Mouse (Mus musculus) testis, adult 2 months (tissue): ENCODE results near the gene Rpl4. TPM values are rescaled to one million over a fixed set of nuclear protein-coding genes. Genes with fewer than 3 reads are reported as not detected.

ENCODE experiments used
- H3K27ac ChIP-seq: fragments of 200-500 bp; 2 replicates; pipeline ENCODE4 v1.5.1; 2012; ENCODE audit warnings: low read depth, low read length; ENCODE audit not compliant: control insufficient read depth, insufficient read depth
- H3K27me3 ChIP-seq: fragments of 200-500 bp; 2 replicates; pipeline ENCODE4 v1.6.1; 2012; ENCODE audit warnings: mild to moderate bottlenecking, low read length, moderate library complexity; ENCODE audit not compliant: control insufficient read depth, insufficient read depth
- H3K36me3 ChIP-seq: fragments of 200-500 bp; 2 replicates; pipeline ENCODE4 v1.6.1; 2012; ENCODE audit warnings: mild to moderate bottlenecking, low read length; ENCODE audit not compliant: control insufficient read depth, insufficient read depth
- H3K4me1 ChIP-seq: fragments of 200-500 bp; 2 replicates; pipeline ENCODE4 v1.6.1; 2012; ENCODE audit warnings: low read length; ENCODE audit not compliant: control insufficient read depth, insufficient read depth
- H3K4me3 ChIP-seq: fragments of 200-500 bp; 2 replicates; pipeline ENCODE4 v1.5.1; 2012; ENCODE audit warnings: low read depth, mild to moderate bottlenecking, low read length, moderate library complexity, mixed read lengths; ENCODE audit not compliant: control insufficient read depth
- CTCF ChIP-seq: fragments of 200-500 bp; IDR thresholded peaks from 2 replicates; pipeline ENCODE4 v1.5.1; 2012; ENCODE audit warnings: low read depth, mild to moderate bottlenecking, inconsistent platforms, low read length, moderate library complexity; ENCODE audit not compliant: control insufficient read depth, insufficient read depth, insufficient replicate concordance
- POLR2A ChIP-seq: fragments of 200-500 bp; IDR thresholded peaks from 2 replicates; pipeline ENCODE4 v1.6.1; 2012; ENCODE audit warnings: low read depth, mild to moderate bottlenecking, inconsistent platforms, low read length, moderate library complexity; ENCODE audit not compliant: control insufficient read depth
- polyA plus RNA-seq: library from polyadenylated mRNA; depleted of rRNA; stranded (reverse); fragments of >200 nt; gene quantifications from 2 replicates; pipeline ENCODE4 v1.2.3, GENCODE M21; 2012

The Rpl4 gene
- polyA plus RNA-seq, 1 experiment, result 181 TPM

GRCm38 (mm10) chr9:64199897-64200296 is 26.7 kb downstream of the Rpl4 start:
- no peaks in the 10 kb centered on the region for H3K36me3 ChIP-seq
- H3K27me3 ChIP-seq, result no peaks in the 10 kb centered on the region
- no peak overlapping the region for H3K4me3 ChIP-seq
- H3K27ac ChIP-seq, result no peak overlapping the region
- TF ChIP-seq CTCF (no peak), POLR2A (no peak)
- no peaks in the 10 kb centered on the region for H3K4me1 ChIP-seq

GRCm38 (mm10) chr9:64202331-64202730 is 29.2 kb downstream of the Rpl4 start:
- Histone ChIP-seq H3K4me1 (no peaks in the 10 kb centered on the region), H3K36me3 (no peaks in the 10 kb centered on the region), H3K27me3 (no peaks in the 10 kb centered on the region), H3K4me3 (no peak overlapping the region), H3K27ac (no peak overlapping the region)
- no peak for TF ChIP-seq POLR2A
- no peak for TF ChIP-seq CTCF

- Histone ChIP-seq H3K4me3 (no peak overlapping the region), H3K4me1 (no peaks in the 10 kb centered on the region), H3K36me3 (no peaks in the 10 kb centered on the region), H3K27me3 (no peaks in the 10 kb centered on the region), H3K27ac (no peak overlapping the region)
- TF ChIP-seq POLR2A (no peak), CTCF (no peak)
Observed at GRCm38 (mm10) chr9:64202866-64203265, 29.7 kb downstream of the Rpl4 start.

GRCm38 (mm10) chr9:64207509-64208084 is 34.4 kb downstream of the Rpl4 start:
- Histone ChIP-seq H3K27me3 (no peaks in the 10 kb centered on the region), H3K4me3 (no peak overlapping the region), H3K27ac (no peak overlapping the region), H3K36me3 (no peaks in the 10 kb centered on the region), H3K4me1 (no peaks in the 10 kb centered on the region)
- TF ChIP-seq CTCF (no peak), POLR2A (no peak)

- Histone ChIP-seq H3K27ac (no peak overlapping the region), H3K36me3 (no peaks in the 10 kb centered on the region), H3K4me1 (no peaks in the 10 kb centered on the region), H3K4me3 (no peak overlapping the region), H3K27me3 (no peaks in the 10 kb centered on the region)
- TF ChIP-seq POLR2A, result no peak
- no peak for TF ChIP-seq CTCF
Observed at GRCm38 (mm10) chr9:64214452-64214851, 41.3 kb downstream of the Rpl4 start.

GRCm38 (mm10) chr9:64216090-64216489 is 42.9 kb downstream of the Rpl4 start:
- Histone ChIP-seq H3K27ac (no peak overlapping the region), H3K4me1 (no peaks in the 10 kb centered on the region), H3K36me3 (no peaks in the 10 kb centered on the region), H3K4me3 (no peak overlapping the region), H3K27me3 (no peaks in the 10 kb centered on the region)
- no peak for TF ChIP-seq CTCF
- no peak for TF ChIP-seq POLR2A

- Histone ChIP-seq H3K27me3 (no peaks in the 10 kb centered on the region), H3K4me3 (no peak overlapping the region), H3K4me1 (no peaks in the 10 kb centered on the region), H3K27ac (no peak overlapping the region), H3K36me3 (no peaks in the 10 kb centered on the region)
- no peak for TF ChIP-seq CTCF
Observed at GRCm38 (mm10) chr9:64216641-64217040, 43.5 kb downstream of the Rpl4 start.

- H3K4me1 ChIP-seq, result no peaks in the 10 kb centered on the region
Observed at GRCm38 (mm10) chr9:64217887-64218286, 44.7 kb downstream of the Rpl4 start.

More at GRCm38 (mm10) chr9:64217887-64218286, 44.7 kb downstream of the Rpl4 start:
- TF ChIP-seq CTCF (no peak), POLR2A (no peak)
- Histone ChIP-seq H3K36me3 (no peaks in the 10 kb centered on the region), H3K27ac (no peak overlapping the region), H3K4me3 (no peak overlapping the region), H3K27me3 (no peaks in the 10 kb centered on the region)
